Mouse (Mus musculus) neural tube, embryonic 15.5 days (tissue): ENCODE measurements at regions not wholly inside any gene's neighbourhood (a gene's known extent, or its start where the extent isn't known, plus 50 kb on each side); places are given as distances from the start of the nearest gene placed in this dataset.

Experiments
- ATAC-seq: fragments of 200-750 bp; cut with Nextera tagmentation; 2 replicates; pipeline ENCODE4 v1.8.0; 2017; ENCODE audit warnings: mild to moderate bottlenecking, moderate TSS enrichment, moderate library complexity; ENCODE audit not compliant: low FRiP score
- H3K27ac ChIP-seq: fragments of 300-500 bp; sonication (generic); replicated peaks from 2 replicates; pipeline ENCODE4 v1.5.1; 2015; ENCODE audit warnings: mild to moderate bottlenecking, inconsistent platforms
- H3K27me3 ChIP-seq: fragments of 300-500 bp; sonication (generic); replicated peaks from 2 replicates; pipeline ENCODE4 v1.6.1; 2015; ENCODE audit warnings: inconsistent platforms
- H3K36me3 ChIP-seq: fragments of 300-500 bp; sonication (generic); 2 replicates; pipeline ENCODE4 v1.6.1; 2015; ENCODE audit warnings: inconsistent platforms
- H3K4me1 ChIP-seq: fragments of 300-500 bp; sonication (generic); 2 replicates; pipeline ENCODE4 v1.6.1; 2015; ENCODE audit warnings: inconsistent platforms
- H3K4me2 ChIP-seq: fragments of 300-500 bp; sonication (generic); 2 replicates; pipeline ENCODE4 v1.6.1; 2015; ENCODE audit warnings: inconsistent platforms, mild to moderate bottlenecking, moderate library complexity
- H3K4me3 ChIP-seq: fragments of 300-500 bp; sonication (generic); replicated peaks from 2 replicates; pipeline ENCODE4 v1.5.1; 2015; ENCODE audit warnings: mild to moderate bottlenecking, inconsistent platforms
- H3K9ac ChIP-seq: fragments of 300-500 bp; sonication (generic); replicated peaks from 2 replicates; pipeline ENCODE4 v1.6.1; 2015; ENCODE audit warnings: mild to moderate bottlenecking, inconsistent platforms
- H3K9me3 ChIP-seq: fragments of 300-500 bp; sonication (generic); replicated peaks from 2 replicates; pipeline ENCODE4 v1.6.1; 2016; ENCODE audit warnings: inconsistent platforms
- WGBS: fragments of 180-500 bp; shearing (Covaris S2); methylation state at CpG from one replicate; pipeline ENCODE4 v1.1.7; 2015; ENCODE audit warnings: mixed read lengths; 5-methylcytosine and 5-hydroxymethylcytosine counted together

DNA sequence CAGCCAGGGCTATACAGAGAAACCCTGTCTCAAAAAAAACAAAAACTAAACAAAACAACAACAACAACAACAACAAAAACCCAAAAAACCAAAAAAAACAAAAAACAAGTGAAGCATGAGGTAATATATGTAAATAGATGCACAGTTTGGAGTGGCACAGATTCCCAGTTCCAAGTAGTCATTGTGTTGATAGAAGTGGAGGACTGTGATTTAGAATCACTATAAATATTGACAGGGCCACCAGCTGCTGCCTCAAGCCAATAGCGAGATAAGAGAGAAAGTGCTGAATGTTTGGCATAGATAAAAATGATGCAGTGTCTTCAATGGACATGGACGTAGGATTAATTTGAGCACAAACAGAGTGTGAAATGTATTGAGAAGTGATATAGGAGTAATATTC is 266.9 kb upstream of the Cntnap5a start:
- Histone ChIP-seq H3K36me3 (no peaks in the 10 kb centered on the region), H3K4me3 (no peak overlapping the region), H3K4me2 (no peak overlapping the region), H3K9me3 (no peaks in the 10 kb centered on the region), H3K4me1 (no peaks in the 10 kb centered on the region; the same call in 1 of the 2 replicates), H3K27ac (no peak overlapping the region), H3K9ac (no peak overlapping the region), H3K27me3 (no peaks in the 10 kb centered on the region)
- ATAC-seq: no peak
- 40% methylated on average over 2 of the region's 2 CpGs for WGBS

DNA sequence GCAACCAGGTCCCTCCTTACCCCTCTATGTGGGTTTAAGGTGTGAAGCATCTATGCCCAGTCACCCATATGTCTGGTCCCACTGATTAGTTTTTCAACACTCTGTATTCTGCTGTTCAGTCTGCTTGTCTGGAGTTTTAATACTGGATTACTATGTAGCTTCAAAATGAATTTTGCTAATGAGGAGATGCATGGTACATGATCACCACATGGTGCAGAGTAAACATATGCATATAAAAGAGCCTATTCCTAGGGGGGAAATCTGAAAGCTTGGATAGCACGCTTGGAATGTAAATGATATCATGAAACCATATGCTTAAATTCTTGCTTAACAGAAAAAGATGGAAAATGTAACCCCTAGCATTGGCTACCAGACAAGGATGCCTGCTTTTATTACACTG is 262.1 kb upstream of the Cntnap5a start:
- Histone ChIP-seq H3K36me3 (no peaks in the 10 kb centered on the region), H3K9ac (no peak overlapping the region), H3K27me3 (no peaks in the 10 kb centered on the region), H3K4me2 (no peak overlapping the region), H3K4me1 (no peaks in the 10 kb centered on the region; the same call in 1 of the 2 replicates), H3K9me3 (no peaks in the 10 kb centered on the region), H3K4me3 (no peak overlapping the region), H3K27ac (no peak overlapping the region)
- 22% methylated on average over 1 of the region's 1 CpGs for WGBS
- peak; percentile 31 for ATAC-seq

DNA sequence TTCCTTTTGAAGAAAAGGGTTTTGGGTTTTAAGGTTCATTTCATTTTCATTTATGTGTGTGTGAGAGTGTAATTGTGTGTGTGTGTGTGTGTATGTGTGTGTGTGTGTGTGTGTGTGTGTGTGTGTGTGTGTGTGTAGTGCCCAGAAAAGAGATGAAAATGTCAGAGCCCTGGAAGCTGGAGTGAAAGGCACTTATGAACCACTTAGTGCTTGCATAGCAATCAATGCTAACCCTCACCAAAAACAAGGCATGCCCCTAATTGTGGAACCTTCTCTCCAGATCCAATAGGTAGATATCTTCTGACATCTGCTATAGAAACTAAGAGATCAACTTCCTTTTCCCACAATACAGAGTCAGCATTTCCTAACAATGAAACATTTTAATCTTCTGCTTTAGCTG is 261.6 kb upstream of the Cntnap5a start:
- H3K4me2 ChIP-seq: no peak overlapping the region
- no peaks in the 10 kb centered on the region; the same call in 1 of the 2 replicates for H3K4me1 ChIP-seq
- H3K36me3 ChIP-seq: no peaks in the 10 kb centered on the region
- no peak overlapping the region for H3K27ac ChIP-seq
- H3K9ac ChIP-seq: no peak overlapping the region
- no peaks in the 10 kb centered on the region for H3K9me3 ChIP-seq
- H3K27me3 ChIP-seq: no peaks in the 10 kb centered on the region
- no peak overlapping the region for H3K4me3 ChIP-seq
- no peak for ATAC-seq
